Mouse (Mus musculus): ENCODE measurements around the gene Cdc42bpg. TPM values are rescaled to one million over a fixed set of nuclear protein-coding genes. Genes with fewer than 3 reads are reported as not detected.

The Cdc42bpg gene
- polyA plus RNA-seq, 1 experiment: not detected

- H3K4me3 ChIP-seq (ENCODE audit: insufficient read depth, low read depth, low read length): no peak overlapping the region
- WGBS: 74% methylated on average over 10 of the region's 10 CpGs
- no peak for TF ChIP-seq CTCF (IDR thresholded peaks at IDR 0.05; ENCODE audit: insufficient read depth, low read depth, low read length)
- no peak for TF ChIP-seq POLR2A (IDR thresholded peaks at IDR 0.05; ENCODE audit: insufficient read depth, low read depth, low read length)
- H3K4me1 ChIP-seq (ENCODE audit: control insufficient read depth, insufficient read depth, low read length): peaks cover 22% of the 10 kb centered on the region
- H3K27ac ChIP-seq (ENCODE audit: insufficient read depth, low read depth, low read length): no peak overlapping the region
Measured at GRCm38 (mm10) chr19:6291117-6291781, 15.0 kb upstream of the Cdc42bpg start.

DNA sequence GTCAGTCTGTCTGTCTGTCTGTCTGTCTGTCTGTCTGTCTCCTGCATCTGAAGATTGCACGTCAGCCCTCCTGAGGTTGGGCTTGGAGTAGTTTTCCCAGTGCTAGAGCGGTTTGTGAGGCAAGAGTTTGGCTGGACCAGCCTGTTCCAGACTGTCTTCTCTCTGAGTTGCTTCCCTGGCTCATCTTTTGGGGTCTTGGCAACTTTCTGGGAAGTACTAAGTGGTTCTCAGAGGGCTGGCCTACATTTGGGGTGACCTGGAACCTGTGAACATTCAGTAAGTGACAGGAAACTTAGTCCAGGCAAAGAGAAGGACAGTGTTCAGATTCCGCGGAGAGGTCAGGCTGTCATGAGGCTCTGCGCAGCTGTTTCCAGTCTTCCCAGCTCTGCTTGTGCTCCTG, 14.0 kb upstream of the Cdc42bpg start:
- TF ChIP-seq POLR2A (IDR thresholded peaks at IDR 0.05; ENCODE audit: insufficient read depth, low read depth, low read length) (no peak), CTCF (IDR thresholded peaks at IDR 0.05; ENCODE audit: insufficient read depth, low read depth, low read length) (no peak)
- WGBS: 89% methylated on average over 5 of the region's 5 CpGs
- peaks cover 19% of the 10 kb centered on the region for H3K4me1 ChIP-seq (ENCODE audit: control insufficient read depth, insufficient read depth, low read length)
- H3K27ac ChIP-seq (ENCODE audit: insufficient read depth, low read depth, low read length): no peak overlapping the region
- H3K4me3 ChIP-seq (ENCODE audit: insufficient read depth, low read depth, low read length): no peak overlapping the region

- Histone ChIP-seq H3K4me1 (ENCODE audit: control insufficient read depth, insufficient read depth, low read length) (peaks cover 24% of the 10 kb centered on the region), H3K27ac (ENCODE audit: insufficient read depth, low read depth, low read length) (no peak overlapping the region), H3K4me3 (ENCODE audit: insufficient read depth, low read depth, low read length) (no peak overlapping the region)
- no peak for TF ChIP-seq CTCF (IDR thresholded peaks at IDR 0.05; ENCODE audit: insufficient read depth, low read depth, low read length)
- no peak for TF ChIP-seq POLR2A (IDR thresholded peaks at IDR 0.05; ENCODE audit: insufficient read depth, low read depth, low read length)
- WGBS: 94% methylated on average over 17 of the region's 17 CpGs
Measured at GRCm38 (mm10) chr19:6294301-6294700, 12.0 kb upstream of the Cdc42bpg start.

DNA sequence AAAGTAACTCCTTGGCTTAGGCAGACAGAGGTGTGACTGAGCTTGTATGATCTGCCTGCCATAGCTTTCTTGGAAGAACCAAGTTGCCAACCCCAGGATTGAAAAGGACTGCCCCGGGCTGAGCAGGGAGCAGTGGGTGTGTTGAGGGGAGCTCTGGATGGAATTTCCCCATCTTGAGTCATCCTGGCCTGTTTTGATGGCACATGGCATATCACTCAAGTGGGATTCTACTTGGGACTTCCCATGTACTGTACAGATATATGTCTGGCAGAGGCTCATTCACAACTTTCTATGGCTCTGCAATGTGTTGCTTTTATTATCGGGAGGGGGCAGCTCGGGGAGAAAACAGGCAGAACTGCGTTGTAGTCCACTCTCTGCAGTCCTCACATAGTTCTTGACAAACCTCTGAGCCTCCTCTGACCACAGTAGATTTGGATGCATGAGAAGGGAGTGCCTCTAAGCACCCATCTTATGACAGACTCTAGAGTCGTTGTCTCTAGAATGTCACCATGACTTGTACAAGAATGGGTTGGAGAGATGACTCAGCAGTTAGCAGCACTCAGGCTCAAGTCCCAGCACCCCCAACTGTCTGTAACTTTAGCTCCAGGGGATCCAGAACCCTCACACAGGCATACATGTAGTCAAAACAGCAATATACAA, 9.6 kb upstream of the Cdc42bpg start:
- Histone ChIP-seq H3K4me1 (ENCODE audit: control insufficient read depth, insufficient read depth, low read length) (peaks cover 21% of the 10 kb centered on the region), H3K4me3 (ENCODE audit: insufficient read depth, low read depth, low read length) (no peak overlapping the region), H3K27ac (ENCODE audit: insufficient read depth, low read depth, low read length) (no peak overlapping the region)
- WGBS: 85% methylated on average over 5 of the region's 5 CpGs
- no peak for TF ChIP-seq CTCF (IDR thresholded peaks at IDR 0.05; ENCODE audit: insufficient read depth, low read depth, low read length)
- no peak for TF ChIP-seq POLR2A (IDR thresholded peaks at IDR 0.05; ENCODE audit: insufficient read depth, low read depth, low read length)

GRCm38 (mm10) chr19:6297641-6298040, 8.6 kb upstream of the Cdc42bpg start:
- 66% methylated on average over 9 of the region's 9 CpGs for WGBS
- TF ChIP-seq POLR2A (IDR thresholded peaks at IDR 0.05; ENCODE audit: insufficient read depth, low read depth, low read length): no peak
- no peak for TF ChIP-seq CTCF (IDR thresholded peaks at IDR 0.05; ENCODE audit: insufficient read depth, low read depth, low read length)
- Histone ChIP-seq H3K4me3 (ENCODE audit: insufficient read depth, low read depth, low read length) (no peak overlapping the region), H3K4me1 (ENCODE audit: control insufficient read depth, insufficient read depth, low read length) (peaks cover 24% of the 10 kb centered on the region), H3K27ac (ENCODE audit: insufficient read depth, low read depth, low read length) (peak overlapping the region; percentile 18)

DNA sequence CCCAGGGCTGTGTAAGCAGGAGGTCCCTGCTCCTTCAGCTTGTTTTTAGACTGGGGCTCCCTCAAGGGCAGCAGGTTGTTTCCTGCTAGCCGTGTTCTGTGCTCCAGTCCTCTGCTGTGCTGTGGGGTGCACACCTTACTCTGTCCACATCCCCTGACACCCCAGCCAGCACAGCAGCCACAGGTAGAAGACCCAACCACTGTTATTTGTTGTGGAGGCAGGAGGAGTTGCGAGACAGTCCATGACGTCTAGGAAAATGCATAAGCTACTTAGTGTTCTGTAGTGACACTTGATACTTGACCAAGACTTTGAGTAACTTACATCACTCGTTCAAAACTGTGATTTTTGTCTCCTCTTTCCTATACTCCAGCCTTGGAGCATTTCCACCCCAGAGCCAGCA, 7.3 kb upstream of the Cdc42bpg start:
- H3K4me3 ChIP-seq (ENCODE audit: insufficient read depth, low read depth, low read length): no peak overlapping the region
- 88% methylated on average over 4 of the region's 4 CpGs for WGBS
- TF ChIP-seq POLR2A (IDR thresholded peaks at IDR 0.05; ENCODE audit: insufficient read depth, low read depth, low read length): no peak
- H3K27ac ChIP-seq (ENCODE audit: insufficient read depth, low read depth, low read length): no peak overlapping the region
- H3K4me1 ChIP-seq (ENCODE audit: control insufficient read depth, insufficient read depth, low read length): peaks cover 30% of the 10 kb centered on the region

- Histone ChIP-seq H3K4me1 (ENCODE audit: control insufficient read depth, insufficient read depth, low read length) (peaks cover 26% of the 10 kb centered on the region), H3K27ac (ENCODE audit: insufficient read depth, low read depth, low read length) (no peak overlapping the region), H3K4me3 (ENCODE audit: insufficient read depth, low read depth, low read length) (no peak overlapping the region)
- 86% methylated on average over 7 of the region's 7 CpGs for WGBS
- TF ChIP-seq CTCF (IDR thresholded peaks at IDR 0.05; ENCODE audit: insufficient read depth, low read depth, low read length): no peak
Measured at GRCm38 (mm10) chr19:6299450-6300267, 6.6 kb upstream of the Cdc42bpg start.

GRCm38 (mm10) chr19:6300402-6300841, 5.8 kb upstream of the Cdc42bpg start:
- H3K4me1 ChIP-seq (ENCODE audit: control insufficient read depth, insufficient read depth, low read length): peaks cover 27% of the 10 kb centered on the region
- 79% methylated on average over 7 of the region's 7 CpGs for WGBS
- TF ChIP-seq POLR2A (IDR thresholded peaks at IDR 0.05; ENCODE audit: insufficient read depth, low read depth, low read length): no peak
- no peak for TF ChIP-seq CTCF (IDR thresholded peaks at IDR 0.05; ENCODE audit: insufficient read depth, low read depth, low read length)
- no peak overlapping the region for H3K27ac ChIP-seq (ENCODE audit: insufficient read depth, low read depth, low read length)
- no peak overlapping the region for H3K4me3 ChIP-seq (ENCODE audit: insufficient read depth, low read depth, low read length)

- H3K4me1 ChIP-seq (ENCODE audit: control insufficient read depth, insufficient read depth, low read length): peaks cover 27% of the 10 kb centered on the region
- TF ChIP-seq CTCF (IDR thresholded peaks at IDR 0.05; ENCODE audit: insufficient read depth, low read depth, low read length) (no peak), POLR2A (IDR thresholded peaks at IDR 0.05; ENCODE audit: insufficient read depth, low read depth, low read length) (no peak)
- H3K4me3 ChIP-seq (ENCODE audit: insufficient read depth, low read depth, low read length): no peak overlapping the region
- WGBS: 84% methylated on average over 5 of the region's 5 CpGs
- no peak overlapping the region for H3K27ac ChIP-seq (ENCODE audit: insufficient read depth, low read depth, low read length)
Measured at GRCm38 (mm10) chr19:6302114-6302513, 4.1 kb upstream of the Cdc42bpg start.
